Mouse (Mus musculus) 416B (cell line): ENCODE measurements around the gene Prss22.
A peak's percentile ranks its signal among the peaks of the same experiment; 100 is the strongest.
"Not testable (repeated sequence)": the region's sequence is repeated elsewhere in the genome, so short reads cannot be mapped to it uniquely, and the experiment has no call there.

Experiments used
- DNase-seq: peaks from one replicate; pipeline ENCODE4 v3.0.0; 2011; ENCODE audit warnings: low read depth

The Prss22 gene

GRCm38 (mm10) chr17:23995421-23995820 lies 2.5 kb downstream of the Prss22 start:
- no peak for DNase-seq

- DNase-seq: no peak
Measured at GRCm38 (mm10) chr17:23994667-23995066, 3.2 kb downstream of the Prss22 start.

GRCm38 (mm10) chr17:23993559-23994428 lies 4.1 kb downstream of the Prss22 start:
- peak; percentile 94 for DNase-seq

- no peak for DNase-seq
Measured at GRCm38 (mm10) chr17:23992789-23993553, 4.9 kb downstream of the Prss22 start.

GRCm38 (mm10) chr17:23989802-23990201 lies 8.1 kb downstream of the Prss22 start:
- no peak for DNase-seq

- no peak for DNase-seq
Measured at GRCm38 (mm10) chr17:23984989-23985388, 12.9 kb downstream of the Prss22 start.

GRCm38 (mm10) chr17:23982912-23983311 lies 15.0 kb downstream of the Prss22 start:
- peak; percentile 10 for DNase-seq

GRCm38 (mm10) chr17:23980297-23980909 lies 17.5 kb downstream of the Prss22 start, which contains the start of gene Prss30:
TSS of gene Prss30 (minus strand) at chr17:23980566.
- no peak for DNase-seq

- peak; percentile 36 for DNase-seq
Measured at GRCm38 (mm10) chr17:23979471-23979870, 18.4 kb downstream of the Prss22 start.

- no peak for DNase-seq
Measured at GRCm38 (mm10) chr17:23976665-23977064, 21.2 kb downstream of the Prss22 start.

- peak; percentile 28 for DNase-seq
Measured at GRCm38 (mm10) chr17:23971315-23971714, 26.6 kb downstream of the Prss22 start.

GRCm38 (mm10) chr17:23969231-23969630 lies 28.7 kb downstream of the Prss22 start:
- peak; percentile 88 for DNase-seq

- DNase-seq: peak; percentile 60
Measured at GRCm38 (mm10) chr17:23968780-23969179, 29.1 kb downstream of the Prss22 start.

- peak; percentile 10 for DNase-seq
Measured at GRCm38 (mm10) chr17:23966658-23967401, 31.1 kb downstream of the Prss22 start.

GRCm38 (mm10) chr17:23965805-23966425 lies 32.0 kb downstream of the Prss22 start:
- DNase-seq: no peak

- DNase-seq: peak; percentile 47
Measured at GRCm38 (mm10) chr17:23961573-23962122, 36.3 kb downstream of the Prss22 start.

GRCm38 (mm10) chr17:23960084-23960738 lies 37.7 kb downstream of the Prss22 start:
- peak; percentile 81 for DNase-seq

- DNase-seq: no peak
Measured at GRCm38 (mm10) chr17:23955174-23955573, 42.7 kb downstream of the Prss22 start, which contains the start of gene Sbpl. TSS of gene Sbpl (minus strand) at chr17:23955274.

GRCm38 (mm10) chr17:23950828-23951227 lies 47.1 kb downstream of the Prss22 start:
- DNase-seq: not testable (repeated sequence)

- no peak for DNase-seq
Measured at GRCm38 (mm10) chr17:23949068-23949467, 48.8 kb downstream of the Prss22 start.
